Mouse (Mus musculus): ENCODE results near the gene Oxtr. TPM values are rescaled to one million over a fixed set of nuclear protein-coding genes. Genes with fewer than 3 reads are reported as not detected.

Oxtr gene
- polyA plus RNA-seq, 1 experiment from 2014 or later = not detected

DNA sequence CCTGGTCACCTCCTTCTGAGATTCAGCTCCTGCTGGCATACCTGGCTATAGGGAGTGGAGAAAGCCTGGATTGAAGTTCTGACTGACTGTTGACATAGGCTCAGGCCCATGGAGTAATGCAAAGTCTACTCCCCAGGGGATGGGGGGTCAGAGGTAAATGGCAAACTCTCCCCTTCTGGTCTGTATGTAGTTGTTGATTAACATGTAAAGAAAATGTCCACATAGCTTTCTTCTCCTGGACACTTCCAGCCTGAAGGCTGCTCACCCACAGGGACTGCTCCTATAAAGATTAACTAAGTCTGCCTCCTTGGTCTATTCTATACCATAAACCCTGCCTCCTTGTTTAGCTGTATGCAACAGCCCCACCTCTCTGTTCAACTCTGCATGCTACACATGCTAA, 23.7 kb downstream of the Oxtr start:
- no peak overlapping the region for H3K27ac ChIP-seq (ENCODE audit: low read depth, low read length)
- H3K27me3 ChIP-seq (replicated peaks; ENCODE audit: control insufficient read depth, insufficient read depth, low read length) = no peaks in the 10 kb centered on the region
- H3K4me1 ChIP-seq (replicated peaks; ENCODE audit: control insufficient read depth, insufficient read depth, low read length) = no peaks in the 10 kb centered on the region
- H3K9ac ChIP-seq (ENCODE audit: low read depth, low read length) = no peak overlapping the region
- no peaks in the 10 kb centered on the region for H3K36me3 ChIP-seq (ENCODE audit: control insufficient read depth, insufficient read depth, low read length)
- no peak for ATAC-seq (replicated peaks; ENCODE audit: low FRiP score)
- DNase-seq (ENCODE audit: low spot score) = no peak
- H3K4me2 ChIP-seq = no peak overlapping the region
- no peak overlapping the region for H3K4me3 ChIP-seq (ENCODE audit: low read depth, low read length)
- no peaks in the 10 kb centered on the region for H3K9me3 ChIP-seq (ENCODE audit: control insufficient read depth, low read length)

DNA sequence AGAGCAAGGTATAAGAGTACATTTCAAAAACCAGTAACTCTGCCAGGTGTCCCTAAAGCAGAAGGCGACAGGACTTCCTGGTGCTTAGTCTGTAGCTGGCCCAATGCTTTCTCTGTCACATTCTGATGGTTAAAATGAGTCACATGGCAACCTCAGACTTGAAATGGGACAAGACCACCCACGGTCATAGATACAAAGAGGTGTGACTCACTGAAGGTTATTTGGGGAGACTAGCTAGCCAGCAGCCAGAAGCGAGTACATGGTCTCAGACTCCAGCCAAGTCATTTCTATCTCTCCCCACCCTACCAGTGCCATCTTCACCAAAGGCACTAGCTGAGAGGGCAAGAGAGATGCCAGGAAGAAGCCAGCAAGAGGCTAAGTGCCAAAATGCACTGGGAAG, 24.3 kb downstream of the Oxtr start:
- H3K4me1 ChIP-seq (replicated peaks; ENCODE audit: control insufficient read depth, insufficient read depth, low read length) = no peaks in the 10 kb centered on the region
- no peaks in the 10 kb centered on the region for H3K27me3 ChIP-seq (replicated peaks; ENCODE audit: control insufficient read depth, insufficient read depth, low read length)
- no peak overlapping the region for H3K4me3 ChIP-seq (ENCODE audit: low read depth, low read length)
- no peak overlapping the region for H3K27ac ChIP-seq (ENCODE audit: low read depth, low read length)
- no peaks in the 10 kb centered on the region for H3K9me3 ChIP-seq (ENCODE audit: control insufficient read depth, low read length)
- WGBS = 74% methylated on average over 3 of the region's 3 CpGs
- no peak overlapping the region for H3K4me2 ChIP-seq
- no peaks in the 10 kb centered on the region for H3K36me3 ChIP-seq (ENCODE audit: control insufficient read depth, insufficient read depth, low read length)
- no peak overlapping the region for H3K9ac ChIP-seq (ENCODE audit: low read depth, low read length)
- ATAC-seq (replicated peaks; ENCODE audit: low FRiP score) = no peak
- DNase-seq (ENCODE audit: low spot score) = no peak

DNA sequence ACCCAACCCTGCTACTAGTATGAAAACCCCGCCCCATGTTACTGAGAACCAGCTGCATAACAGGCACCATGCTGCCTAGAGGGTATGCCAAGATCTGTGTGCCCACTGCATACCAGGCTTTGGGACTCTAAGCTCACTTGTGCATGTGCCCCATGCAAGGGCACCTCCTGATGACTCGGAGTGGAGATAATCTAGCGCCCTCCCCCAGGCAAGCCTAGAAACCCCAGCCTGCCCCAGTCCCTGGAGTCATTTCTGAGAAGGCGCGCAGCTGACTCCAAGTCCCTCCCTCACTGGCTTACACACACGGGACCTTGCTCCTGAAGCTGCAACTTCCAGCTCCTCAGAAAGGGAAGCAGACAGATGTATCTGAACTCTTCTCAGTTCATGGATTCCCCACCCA, 26.4 kb downstream of the Oxtr start:
- WGBS = 82% methylated on average over 6 of the region's 6 CpGs
- H3K27ac ChIP-seq (ENCODE audit: low read depth, low read length) = no peak overlapping the region
- no peak overlapping the region for H3K4me2 ChIP-seq
- H3K27me3 ChIP-seq (replicated peaks; ENCODE audit: control insufficient read depth, insufficient read depth, low read length) = no peaks in the 10 kb centered on the region
- H3K4me1 ChIP-seq (replicated peaks; ENCODE audit: control insufficient read depth, insufficient read depth, low read length) = no peaks in the 10 kb centered on the region
- no peaks in the 10 kb centered on the region for H3K9me3 ChIP-seq (ENCODE audit: control insufficient read depth, low read length)
- no peak overlapping the region for H3K9ac ChIP-seq (ENCODE audit: low read depth, low read length)
- H3K4me3 ChIP-seq (ENCODE audit: low read depth, low read length) = no peak overlapping the region
- H3K36me3 ChIP-seq (ENCODE audit: control insufficient read depth, insufficient read depth, low read length) = no peaks in the 10 kb centered on the region
- ATAC-seq (replicated peaks; ENCODE audit: low FRiP score) (no peak), DNase-seq (ENCODE audit: low spot score) (no peak)

DNA sequence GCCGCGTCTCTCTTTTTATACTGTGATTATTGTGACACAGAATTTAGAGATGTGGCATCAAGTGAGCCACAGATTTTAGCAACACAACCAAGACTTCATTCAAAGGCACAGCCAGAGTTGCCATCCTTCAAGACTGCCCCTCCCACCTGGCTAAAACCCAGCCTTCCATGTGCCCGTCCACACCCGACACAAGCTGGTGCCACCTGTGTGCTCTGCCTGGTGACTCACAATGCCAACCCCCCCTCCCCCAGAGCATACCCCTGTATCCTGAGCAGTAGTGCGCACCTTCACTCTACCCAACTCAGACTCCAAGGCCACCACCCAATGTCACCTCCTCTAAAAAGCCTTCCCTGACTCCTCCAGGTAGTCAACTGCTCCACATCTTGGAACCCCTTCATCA, 28.3 kb downstream of the Oxtr start:
- Histone ChIP-seq H3K9ac (ENCODE audit: low read depth, low read length) (no peak overlapping the region), H3K4me2 (no peak overlapping the region), H3K27ac (ENCODE audit: low read depth, low read length) (no peak overlapping the region), H3K27me3 (replicated peaks; ENCODE audit: control insufficient read depth, insufficient read depth, low read length) (no peaks in the 10 kb centered on the region), H3K4me1 (replicated peaks; ENCODE audit: control insufficient read depth, insufficient read depth, low read length) (no peaks in the 10 kb centered on the region), H3K9me3 (ENCODE audit: control insufficient read depth, low read length) (no peaks in the 10 kb centered on the region), H3K4me3 (ENCODE audit: low read depth, low read length) (no peak overlapping the region), H3K36me3 (ENCODE audit: control insufficient read depth, insufficient read depth, low read length) (no peaks in the 10 kb centered on the region)
- 89% methylated on average over 5 of the region's 5 CpGs for WGBS
- no peak for DNase-seq (ENCODE audit: low spot score)
- no peak for ATAC-seq (replicated peaks; ENCODE audit: low FRiP score)

DNA sequence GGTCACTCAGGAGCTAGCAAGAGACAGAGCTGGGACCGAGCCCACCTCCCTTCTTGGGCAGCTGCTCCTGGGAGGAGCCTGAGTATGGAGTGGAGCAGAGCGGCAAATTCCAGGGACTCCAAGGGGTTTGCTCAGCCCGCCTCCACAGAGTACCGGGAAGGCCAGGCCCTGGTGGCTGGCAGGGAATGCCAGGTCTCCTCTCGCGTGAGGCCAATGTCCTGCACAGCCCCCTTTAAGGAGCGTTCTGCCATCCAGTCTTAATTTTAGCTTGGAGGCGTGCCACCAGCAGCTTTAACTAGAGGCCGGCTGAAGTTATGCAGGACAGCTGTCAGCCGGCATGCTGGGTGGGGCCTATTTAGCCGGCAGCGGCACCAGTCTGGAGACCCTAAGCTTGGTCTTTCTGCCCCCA, 30.4 kb downstream of the Oxtr start, which contains the start of gene Cav3:
TSS of gene Cav3 (plus strand) at position 165 of the 409 bp plus-strand sequence.
- 67% methylated on average over 12 of the region's 12 CpGs for WGBS
- Histone ChIP-seq H3K36me3 (ENCODE audit: control insufficient read depth, insufficient read depth, low read length) (no peaks in the 10 kb centered on the region), H3K27me3 (replicated peaks; ENCODE audit: control insufficient read depth, insufficient read depth, low read length) (no peaks in the 10 kb centered on the region), H3K4me3 (ENCODE audit: low read depth, low read length) (no peak within 1 kb of the TSS), H3K4me1 (replicated peaks; ENCODE audit: control insufficient read depth, insufficient read depth, low read length) (no peaks in the 10 kb centered on the region), H3K9me3 (ENCODE audit: control insufficient read depth, low read length) (no peaks in the 10 kb centered on the region), H3K9ac (ENCODE audit: low read depth, low read length) (no peak within 1 kb of the TSS), H3K4me2 (no peak within 1 kb of the TSS), H3K27ac (ENCODE audit: low read depth, low read length) (no peak within 1 kb of the TSS)
- no peak for ATAC-seq (replicated peaks; ENCODE audit: low FRiP score)
- DNase-seq (ENCODE audit: low spot score) = no peak

DNA sequence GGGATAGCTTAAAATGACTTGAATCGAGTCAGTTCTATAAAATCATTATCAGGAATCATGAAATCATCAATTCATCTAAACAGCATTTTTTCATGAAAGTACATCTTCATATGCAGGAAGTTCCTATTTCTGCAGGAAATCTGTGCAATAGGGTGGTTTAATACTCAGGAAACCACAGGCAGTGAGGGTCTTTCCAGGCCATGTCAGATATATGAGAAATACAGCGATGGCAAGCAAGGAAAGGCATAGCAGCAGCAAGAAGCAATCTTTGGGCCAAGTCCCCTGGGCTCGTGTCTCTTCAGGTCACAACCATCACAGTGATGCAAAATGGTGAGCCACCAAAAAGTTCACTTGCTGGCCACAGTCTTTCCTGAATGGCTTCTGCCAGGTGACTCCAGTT, 44.1 kb downstream of the Oxtr start:
- 76% methylated on average over 3 of the region's 3 CpGs for WGBS
- DNase-seq (ENCODE audit: low spot score) (no peak), ATAC-seq (replicated peaks; ENCODE audit: low FRiP score) (no peak)
- no peak overlapping the region for H3K4me3 ChIP-seq (ENCODE audit: low read depth, low read length)
- H3K9ac ChIP-seq (ENCODE audit: low read depth, low read length) = no peak overlapping the region
- no peaks in the 10 kb centered on the region for H3K4me1 ChIP-seq (replicated peaks; ENCODE audit: control insufficient read depth, insufficient read depth, low read length)
- H3K27ac ChIP-seq (ENCODE audit: low read depth, low read length) = no peak overlapping the region
- no peaks in the 10 kb centered on the region for H3K9me3 ChIP-seq (ENCODE audit: control insufficient read depth, low read length)
- no peak overlapping the region for H3K4me2 ChIP-seq
- no peaks in the 10 kb centered on the region for H3K27me3 ChIP-seq (replicated peaks; ENCODE audit: control insufficient read depth, insufficient read depth, low read length)
- no peaks in the 10 kb centered on the region for H3K36me3 ChIP-seq (ENCODE audit: control insufficient read depth, insufficient read depth, low read length)

DNA sequence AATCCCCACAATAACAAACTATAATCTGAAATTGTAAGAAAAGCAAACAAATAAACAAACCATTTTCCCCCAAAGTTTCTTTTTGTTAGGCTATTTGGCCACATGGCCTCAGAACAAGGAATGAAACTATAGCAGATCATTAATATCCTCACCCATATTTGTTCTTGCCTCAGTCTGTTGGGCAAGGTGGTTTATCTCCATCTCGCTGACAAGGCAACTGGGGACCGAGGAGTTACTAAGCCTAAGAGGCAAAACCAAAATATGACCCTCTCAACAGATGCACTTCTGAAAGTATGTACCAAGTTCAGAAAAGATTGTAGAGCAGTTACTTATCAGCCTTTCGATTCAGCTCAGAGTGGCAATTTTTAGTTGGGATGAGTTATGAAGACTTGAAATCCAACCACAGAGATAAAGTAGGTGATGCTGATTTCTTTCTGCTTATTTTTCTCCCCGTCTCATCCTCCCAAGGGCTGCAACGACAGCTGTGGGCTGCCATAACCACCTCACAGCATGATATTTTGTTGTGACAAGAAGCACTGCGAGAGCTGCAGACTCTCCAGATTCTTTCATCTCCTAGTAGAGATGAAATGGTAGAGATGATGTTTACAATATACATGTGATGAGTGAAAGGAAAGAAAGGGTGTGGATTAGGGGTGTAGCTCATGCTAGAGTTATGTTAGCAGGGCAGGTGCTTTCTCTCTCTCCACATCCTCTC, 63.6 kb downstream of the Oxtr start:
- Histone ChIP-seq H3K4me2 (no peak overlapping the region), H3K9me3 (ENCODE audit: control insufficient read depth, low read length) (0 out of 2 replicates have a peak, but pooled peaks cover 2% of the 10 kb centered on the region), H3K4me1 (replicated peaks; ENCODE audit: control insufficient read depth, insufficient read depth, low read length) (no peaks in the 10 kb centered on the region), H3K27ac (ENCODE audit: low read depth, low read length) (no peak overlapping the region), H3K9ac (ENCODE audit: low read depth, low read length) (no peak overlapping the region), H3K4me3 (ENCODE audit: low read depth, low read length) (no peak overlapping the region), H3K27me3 (replicated peaks; ENCODE audit: control insufficient read depth, insufficient read depth, low read length) (no peaks in the 10 kb centered on the region), H3K36me3 (ENCODE audit: control insufficient read depth, insufficient read depth, low read length) (no peaks in the 10 kb centered on the region)
- DNase-seq (ENCODE audit: low spot score) = no peak
- 64% methylated on average over 6 of the region's 6 CpGs for WGBS
- ATAC-seq (replicated peaks; ENCODE audit: low FRiP score) = no peak

DNA sequence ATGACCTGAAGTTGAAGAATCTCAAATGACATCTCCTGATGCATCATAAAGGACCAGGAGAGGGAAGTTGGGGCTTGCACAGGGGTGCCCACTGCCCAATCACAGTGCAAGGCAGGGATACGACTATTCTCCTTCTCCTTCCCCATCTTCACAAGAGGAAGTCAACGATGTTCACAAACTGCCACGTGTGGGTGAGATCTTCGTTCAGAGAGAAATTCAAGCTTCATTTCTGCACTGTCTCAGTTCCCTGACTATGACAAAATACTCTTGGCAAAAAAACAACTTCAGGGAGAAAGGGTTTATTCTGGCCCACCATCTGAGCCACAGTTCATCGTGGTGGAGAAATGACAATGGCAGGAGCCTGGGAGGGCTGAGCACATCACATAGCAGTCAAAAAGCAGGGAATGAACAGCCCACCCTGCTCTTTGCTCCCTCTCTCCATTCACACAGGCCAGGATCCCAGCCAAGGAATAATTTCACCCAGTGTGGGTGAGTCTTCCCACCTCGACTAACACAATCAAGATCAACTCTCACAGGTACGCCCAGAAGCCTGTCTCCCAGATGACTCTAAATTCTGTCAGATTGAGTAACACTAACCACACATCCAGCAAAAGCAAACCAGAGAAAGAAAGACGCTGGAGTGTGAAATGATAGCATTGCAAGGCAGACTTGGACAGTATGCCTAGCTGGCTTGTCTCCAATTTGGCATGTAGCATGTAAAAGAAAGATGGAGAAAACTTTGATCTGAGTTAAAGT, 65.8 kb downstream of the Oxtr start:
- 75% methylated on average over 8 of the region's 8 CpGs for WGBS
- no peak overlapping the region for H3K27ac ChIP-seq (ENCODE audit: low read depth, low read length)
- ATAC-seq (replicated peaks; ENCODE audit: low FRiP score) (no peak), DNase-seq (ENCODE audit: low spot score) (no peak)
- H3K4me1 ChIP-seq (replicated peaks; ENCODE audit: control insufficient read depth, insufficient read depth, low read length) = no peaks in the 10 kb centered on the region
- no peaks in the 10 kb centered on the region for H3K36me3 ChIP-seq (ENCODE audit: control insufficient read depth, insufficient read depth, low read length)
- no peak overlapping the region for H3K9ac ChIP-seq (ENCODE audit: low read depth, low read length)
- H3K27me3 ChIP-seq (replicated peaks; ENCODE audit: control insufficient read depth, insufficient read depth, low read length) = no peaks in the 10 kb centered on the region
- H3K4me2 ChIP-seq = no peak overlapping the region
- H3K9me3 ChIP-seq (ENCODE audit: control insufficient read depth, low read length) = 0 out of 2 replicates have a peak, but pooled peaks cover 2% of the 10 kb centered on the region
- H3K4me3 ChIP-seq (ENCODE audit: low read depth, low read length) = no peak overlapping the region
